Mouse (Mus musculus): ENCODE results near the gene Syt15. TPM values are rescaled to one million over a fixed set of nuclear protein-coding genes. Genes with fewer than 3 reads are reported as not detected.

Gene Syt15
- polyA plus RNA-seq, 1 experiment from 2014 or later, result 0.05 TPM

Other genes with a start within 250 kb of the Syt15 start
- gene Zfp488, start 240.8 kb upstream of the Syt15 start, polyA plus RNA-seq (2016; fragmentation: Nextera tagmentation; extraction: Ambion mirVana), result 0.04 and 0.08 TPM in 2 replicates
- not detected in 2 replicates for gene Gm30083, start 204.4 kb upstream of the Syt15 start, polyA plus RNA-seq (2016; fragmentation: Nextera tagmentation; extraction: Ambion mirVana)
- gene Gm5460, start 202.8 kb upstream of the Syt15 start, polyA plus RNA-seq (2016; fragmentation: Nextera tagmentation; extraction: Ambion mirVana), result not detected in 2 replicates
- not detected in 2 replicates for gene Antxrl, start 166.9 kb upstream of the Syt15 start, polyA plus RNA-seq (2016; fragmentation: Nextera tagmentation; extraction: Ambion mirVana)
- gene Anxa8, start 133.6 kb upstream of the Syt15 start, polyA plus RNA-seq (2016; fragmentation: Nextera tagmentation; extraction: Ambion mirVana), result 0.65 and 0.70 TPM in 2 replicates
- not detected in 2 replicates for gene A630023A22Rik, start 116.8 kb upstream of the Syt15 start, polyA plus RNA-seq (2016; fragmentation: Nextera tagmentation; extraction: Ambion mirVana)
- gene Npy4r, start 67.1 kb upstream of the Syt15 start, polyA plus RNA-seq (2016; fragmentation: Nextera tagmentation; extraction: Ambion mirVana), result not detected in 2 replicates
- gene Gprin2, start 17.9 kb upstream of the Syt15 start, polyA plus RNA-seq (2016; fragmentation: Nextera tagmentation; extraction: Ambion mirVana), result 0.43 TPM in 2 replicates
- gene Shld2, start 90.9 kb downstream of the Syt15 start, polyA plus RNA-seq (2016; fragmentation: Nextera tagmentation; extraction: Ambion mirVana), result 9.6 and 10.0 TPM in 2 replicates
- 67.6 and 74.6 TPM in 2 replicates for gene Glud1, start 91.1 kb downstream of the Syt15 start, polyA plus RNA-seq (2016; fragmentation: Nextera tagmentation; extraction: Ambion mirVana)
- not detected in 2 replicates for gene Fam25c, start 135.8 kb downstream of the Syt15 start, polyA plus RNA-seq (2016; fragmentation: Nextera tagmentation; extraction: Ambion mirVana)
- 2.0 and 3.8 TPM in 2 replicates for gene Sncg, start 155.2 kb downstream of the Syt15 start, polyA plus RNA-seq (2016; fragmentation: Nextera tagmentation; extraction: Ambion mirVana)
- 6.9 and 7.8 TPM in 2 replicates for gene Mmrn2, start 155.9 kb downstream of the Syt15 start, polyA plus RNA-seq (2016; fragmentation: Nextera tagmentation; extraction: Ambion mirVana)

Measured in limb, embryonic 10.5 days (tissue).